Mouse (Mus musculus): Measurements from ENCODE around the gene Gm1113.

Gene Gm1113

GRCm38 (mm10) chr9:35529141-35529540 is 11.1 kb upstream of the Gm1113 start:
- DNase-seq (ENCODE audit: low read depth, low spot score), result no peak

DNA sequence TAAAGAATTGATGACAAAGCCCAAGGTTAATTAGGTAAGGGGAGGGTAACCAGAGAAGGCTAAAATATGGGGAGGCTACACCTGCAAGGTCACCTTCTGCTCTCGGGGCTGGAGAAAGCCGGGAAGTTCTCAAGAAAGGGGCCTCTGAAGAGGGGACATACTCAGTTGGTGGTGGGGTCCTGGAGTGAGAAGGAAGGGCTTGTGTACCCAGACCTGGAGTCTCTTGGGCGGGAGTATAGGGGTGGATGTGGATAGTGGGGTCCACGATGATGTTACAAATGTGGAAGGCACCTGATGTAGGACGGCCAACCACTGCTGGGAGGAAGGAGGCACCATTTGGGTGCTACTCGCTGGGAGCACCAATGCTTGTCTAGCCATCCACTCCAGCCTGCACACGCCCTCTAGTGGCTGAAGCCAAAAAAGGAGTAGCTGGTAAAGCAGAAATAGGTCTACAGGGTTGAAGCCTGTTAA is 5.9 kb upstream of the Gm1113 start:
- DNase-seq (ENCODE audit: low read depth, low spot score), result peak; percentile 64

DNA sequence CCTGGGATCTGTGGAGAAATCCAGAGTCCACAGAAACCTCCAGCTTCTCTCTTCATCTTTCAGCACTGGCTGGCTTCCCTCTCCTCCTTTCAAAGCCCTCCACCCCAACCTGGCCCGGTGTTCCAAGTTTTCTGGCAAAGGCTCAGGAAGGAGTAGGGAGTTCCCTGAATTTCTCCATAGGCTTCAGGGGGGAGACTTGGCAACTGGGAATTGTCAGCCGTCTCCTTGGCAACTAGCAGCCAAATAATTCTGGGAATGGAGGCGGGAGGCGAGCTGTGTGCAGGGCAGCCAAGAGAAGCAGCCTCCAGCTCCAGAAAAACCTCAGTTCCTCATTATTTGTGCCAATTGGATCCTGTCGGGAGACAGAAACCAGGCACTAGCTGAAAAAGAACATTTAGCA is 5.5 kb upstream of the Gm1113 start:
- no peak for DNase-seq (ENCODE audit: low read depth, low spot score)

DNA sequence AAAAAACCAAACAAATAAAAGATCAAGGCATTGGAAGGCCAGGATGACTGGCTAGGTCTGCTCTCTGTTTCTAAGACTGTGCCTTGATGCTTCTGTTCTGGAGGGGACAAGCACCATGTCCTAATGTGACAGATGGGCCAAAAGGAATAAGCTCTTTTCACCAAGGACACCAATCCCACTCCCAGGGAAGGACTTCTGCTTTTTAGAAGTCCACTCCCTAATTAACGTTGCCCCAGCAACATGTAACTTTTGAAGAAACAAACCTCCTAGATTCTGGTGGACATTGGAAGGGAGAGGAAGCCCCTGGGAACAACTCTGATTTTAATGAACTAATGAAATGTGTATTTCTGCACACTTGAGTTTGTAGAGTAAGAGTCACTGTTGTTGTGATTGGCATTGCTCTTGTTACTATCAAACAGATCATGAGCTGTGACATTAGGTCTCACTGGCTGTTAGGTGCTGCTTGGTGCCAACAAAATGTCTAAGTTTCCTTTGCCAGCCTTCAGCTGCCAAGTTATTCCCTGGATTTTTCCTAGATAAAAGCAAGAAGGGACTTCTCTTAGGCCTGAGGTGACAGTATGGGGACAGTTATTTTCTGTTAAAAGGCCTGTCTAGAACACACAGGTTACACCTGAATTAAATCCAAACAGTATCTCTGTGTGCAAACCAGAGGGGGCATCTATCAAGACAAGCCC is 4.9 kb upstream of the Gm1113 start:
- no peak for DNase-seq (ENCODE audit: low read depth, low spot score)

GRCm38 (mm10) chr9:35522241-35522640 is 4.2 kb upstream of the Gm1113 start:
- DNase-seq (ENCODE audit: low read depth, low spot score), result no peak

DNA sequence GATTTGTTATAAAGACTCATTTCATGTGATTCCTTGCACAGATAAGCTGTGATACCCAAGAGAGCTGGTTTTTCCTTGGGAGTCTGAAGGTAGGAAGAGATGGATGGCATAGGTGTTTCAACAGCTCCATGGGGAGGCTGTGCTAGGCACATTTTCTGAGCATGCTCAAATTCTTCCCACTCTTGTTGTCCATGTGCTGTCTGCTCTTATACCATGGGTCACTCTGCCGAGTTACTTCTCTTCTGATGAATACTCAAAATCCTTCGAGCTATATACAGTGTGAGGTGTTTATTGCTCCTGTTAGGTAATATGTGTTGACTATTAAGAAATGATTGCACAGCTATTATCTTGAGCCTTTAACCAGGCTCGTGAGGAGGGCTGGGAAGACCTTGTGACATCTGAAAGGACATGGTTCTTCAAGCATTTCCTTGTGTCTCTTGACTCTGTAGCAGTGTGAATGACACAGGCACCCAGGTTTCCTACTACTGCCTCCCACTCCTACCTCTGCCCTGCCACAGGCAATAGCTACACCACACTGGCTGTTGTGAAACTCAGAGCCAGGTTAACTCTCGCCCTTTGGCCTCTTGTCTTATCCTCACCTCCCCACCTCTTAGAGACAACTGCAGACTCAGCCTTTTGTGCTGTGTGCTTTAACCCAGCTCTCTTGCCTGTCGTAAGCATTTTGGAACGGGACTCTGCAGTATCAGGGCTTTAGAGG is 2.7 kb upstream of the Gm1113 start:
- DNase-seq (ENCODE audit: low read depth, low spot score), result no peak

DNA sequence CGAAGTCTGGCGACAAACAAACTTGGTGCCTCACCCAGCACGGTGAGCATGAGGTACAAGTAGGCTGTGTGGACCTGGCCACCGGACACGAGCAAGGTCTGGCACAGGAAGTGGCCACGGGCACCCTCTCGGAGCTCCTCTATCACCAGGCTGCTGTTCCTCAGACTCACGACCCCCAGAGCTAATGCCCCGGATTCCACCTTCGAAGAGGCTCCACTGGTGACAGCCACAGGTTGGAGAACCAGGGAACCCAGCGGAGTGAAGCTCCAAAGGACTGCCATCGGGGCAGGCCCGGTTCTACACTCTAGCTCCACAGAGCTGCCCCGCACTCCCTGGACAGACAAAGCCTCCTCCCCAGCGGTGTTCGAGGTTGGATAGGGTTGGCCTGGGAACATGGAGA is 1.4 kb downstream of the Gm1113 start:
- no peak for DNase-seq (ENCODE audit: low read depth, low spot score)

DNA sequence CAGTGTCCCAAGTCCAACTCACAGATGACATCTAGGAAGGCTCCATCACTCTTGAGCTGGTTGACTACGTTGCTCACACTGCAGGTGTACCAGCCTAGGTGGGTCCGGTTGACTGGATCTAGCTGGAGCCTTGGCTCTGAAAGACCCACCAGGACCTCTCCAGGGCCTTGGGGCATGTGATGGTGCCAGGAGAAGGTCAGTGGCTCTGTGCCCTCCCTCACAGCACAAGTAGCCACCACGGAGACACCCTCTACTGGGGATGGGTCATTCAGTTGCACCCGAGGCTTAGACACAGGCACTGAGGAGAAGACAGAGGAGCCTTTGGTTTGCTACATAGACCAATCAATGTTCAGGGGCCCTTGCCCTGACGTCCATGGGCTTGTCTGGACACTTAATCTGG is 1.9 kb downstream of the Gm1113 start:
- DNase-seq (ENCODE audit: low read depth, low spot score), result no peak

GRCm38 (mm10) chr9:35513900-35514299 is 4.2 kb downstream of the Gm1113 start:
- no peak for DNase-seq (ENCODE audit: low read depth, low spot score)

- no peak for DNase-seq (ENCODE audit: low read depth, low spot score)
Measured at GRCm38 (mm10) chr9:35508234-35508633, 9.8 kb downstream of the Gm1113 start.

- no peak for DNase-seq (ENCODE audit: low read depth, low spot score)
Measured at GRCm38 (mm10) chr9:35502361-35503000, 15.6 kb downstream of the Gm1113 start.

DNA sequence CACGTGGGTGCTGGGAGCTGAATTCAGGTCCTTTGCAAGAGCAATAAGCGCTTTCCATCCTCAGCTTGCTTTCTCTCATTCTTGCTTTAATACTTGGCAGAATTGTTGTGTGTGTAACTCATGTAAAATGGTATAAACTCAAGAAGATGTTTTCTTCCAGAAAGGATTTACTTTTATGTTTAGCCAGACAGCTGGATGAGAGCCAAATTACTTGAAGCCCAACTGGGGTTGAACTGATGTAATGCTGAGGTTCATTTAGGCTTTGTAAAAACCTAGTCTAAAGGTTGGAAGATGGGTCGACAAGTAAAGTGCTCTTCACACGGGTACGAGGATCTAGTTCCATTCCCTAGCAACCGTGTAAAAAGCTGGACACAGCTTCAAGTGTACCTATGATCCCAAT is 18.1 kb downstream of the Gm1113 start:
- no peak for DNase-seq (ENCODE audit: low read depth, low spot score)

DNA sequence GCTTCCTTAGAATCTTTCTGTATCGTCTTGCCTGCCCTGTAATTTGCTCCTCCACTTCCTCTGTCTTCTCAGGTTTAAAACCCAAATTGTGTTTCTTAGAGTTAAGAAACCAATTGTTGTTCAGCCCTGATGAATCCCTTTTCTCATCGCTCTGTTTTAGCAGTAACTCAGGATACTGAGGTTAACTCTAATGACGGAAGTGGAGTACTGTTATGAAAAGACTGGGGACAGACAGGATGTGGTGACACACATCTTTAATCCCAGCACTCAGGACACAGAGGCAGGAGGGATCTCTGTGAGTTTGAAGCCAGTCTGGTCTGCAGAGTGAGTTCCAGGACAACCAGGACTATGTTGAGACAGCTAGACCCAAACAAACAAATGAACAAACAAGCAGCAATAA is 22.6 kb downstream of the Gm1113 start:
- DNase-seq (ENCODE audit: low read depth, low spot score), result no peak

- DNase-seq (ENCODE audit: low read depth, low spot score), result no peak
Measured at GRCm38 (mm10) chr9:35494937-35495336, 23.1 kb downstream of the Gm1113 start.

DNA sequence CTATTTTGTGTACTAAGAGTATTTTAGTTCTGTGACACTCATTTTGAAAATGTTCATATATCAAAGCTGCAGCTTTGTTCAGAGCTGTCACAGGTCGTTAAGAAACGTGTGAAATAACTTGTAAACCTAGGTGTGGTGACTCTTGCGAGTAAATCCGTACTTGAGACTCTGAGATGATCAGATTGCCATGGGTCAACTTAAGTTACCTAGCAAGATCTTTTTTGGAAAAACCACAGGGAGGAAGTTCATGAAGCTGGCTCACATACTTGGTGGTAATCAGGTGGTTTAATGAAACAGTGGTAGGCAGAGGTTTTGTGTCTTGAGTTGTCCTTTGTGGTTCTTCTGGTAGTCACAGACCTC is 24.4 kb downstream of the Gm1113 start:
- no peak for DNase-seq (ENCODE audit: low read depth, low spot score)

DNA sequence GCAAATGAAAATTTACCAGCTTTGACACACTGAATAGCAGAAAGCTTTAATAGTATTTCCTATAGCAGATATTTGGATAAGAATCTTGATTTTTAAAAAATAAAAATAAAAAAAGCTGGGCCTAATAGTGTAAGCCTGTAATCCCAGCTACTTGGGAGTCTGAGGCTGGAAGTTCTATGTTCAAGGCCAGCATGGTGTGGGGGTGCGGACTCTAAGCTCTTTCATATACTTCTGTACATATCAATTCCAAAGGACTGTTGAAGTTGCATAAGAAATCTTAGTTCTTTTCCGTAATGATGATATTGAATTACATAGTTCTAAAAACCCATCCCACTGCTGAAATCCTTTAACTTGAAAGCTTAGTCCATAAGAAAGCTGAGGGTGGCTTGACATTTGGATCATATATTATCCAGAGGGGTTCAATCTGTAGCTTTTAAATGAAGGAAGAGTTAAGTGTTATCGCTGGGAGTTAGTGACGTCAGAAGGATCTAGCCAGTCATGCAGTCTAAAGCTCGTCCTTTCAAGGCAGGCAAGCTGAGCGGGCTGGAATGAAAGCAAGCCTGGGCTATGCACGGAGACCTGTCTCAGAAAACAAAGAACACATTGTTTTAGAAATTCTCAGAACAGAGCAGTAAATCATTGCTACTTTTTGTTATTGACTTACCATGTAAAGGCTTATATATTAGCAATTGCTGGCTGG is 24.9 kb downstream of the Gm1113 start:
- DNase-seq (ENCODE audit: low read depth, low spot score), result no peak

DNA sequence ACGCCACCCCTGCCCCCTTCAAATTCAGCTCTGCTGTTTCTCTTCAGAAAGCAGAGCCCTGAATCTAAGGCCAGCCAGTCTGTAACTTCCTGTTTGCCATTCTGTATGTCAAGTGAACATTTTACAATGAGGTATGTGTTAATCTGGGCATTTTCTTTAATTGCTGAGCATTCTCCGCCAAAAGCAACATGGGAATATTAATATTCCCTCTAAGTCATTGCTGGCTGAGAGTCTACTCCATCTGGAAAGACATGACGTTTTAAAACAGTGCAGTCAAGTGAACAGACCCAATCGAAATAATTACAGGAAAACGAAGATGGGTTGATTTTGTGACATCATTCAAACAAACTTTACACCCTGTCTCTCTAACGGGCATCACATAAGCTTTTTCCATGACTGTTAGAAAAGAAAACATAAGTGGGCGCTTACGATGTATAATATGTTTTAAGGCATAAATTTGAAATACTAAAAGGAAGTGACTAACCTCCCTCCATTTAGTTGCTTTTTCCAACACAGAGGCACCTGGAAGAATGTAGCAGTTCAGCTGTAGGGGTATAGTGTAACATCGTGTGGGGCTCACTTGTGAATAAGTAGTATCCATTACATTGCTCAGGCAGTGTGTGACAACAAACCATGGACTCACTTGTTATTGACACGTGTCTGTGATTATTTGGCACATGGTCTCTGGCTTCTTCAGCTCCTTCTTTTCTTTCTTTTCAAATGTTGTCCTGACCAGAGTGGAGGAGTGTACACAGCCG is 26.8 kb downstream of the Gm1113 start:
- no peak for DNase-seq (ENCODE audit: low read depth, low spot score)

DNA sequence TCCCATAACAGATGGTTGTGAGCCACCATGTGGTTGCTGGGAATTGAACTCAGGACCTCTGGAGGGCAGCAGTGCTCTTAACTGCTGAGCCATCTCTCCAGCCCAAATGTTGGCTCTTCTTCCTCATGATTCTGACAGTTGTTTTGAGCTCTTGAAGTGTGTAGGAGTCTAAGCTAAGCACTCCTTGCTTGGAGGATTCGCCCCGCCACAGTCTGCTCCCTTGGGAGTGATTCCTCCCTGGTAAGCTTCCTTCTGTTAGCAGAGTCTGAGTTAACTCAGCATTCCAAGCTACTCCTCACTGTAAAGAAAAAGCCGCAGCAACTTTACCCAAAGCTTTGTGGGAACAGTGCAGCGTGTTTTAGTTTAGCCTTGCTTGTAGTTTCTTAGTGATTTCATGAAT is 29.6 kb downstream of the Gm1113 start:
- no peak for DNase-seq (ENCODE audit: low read depth, low spot score)

DNA sequence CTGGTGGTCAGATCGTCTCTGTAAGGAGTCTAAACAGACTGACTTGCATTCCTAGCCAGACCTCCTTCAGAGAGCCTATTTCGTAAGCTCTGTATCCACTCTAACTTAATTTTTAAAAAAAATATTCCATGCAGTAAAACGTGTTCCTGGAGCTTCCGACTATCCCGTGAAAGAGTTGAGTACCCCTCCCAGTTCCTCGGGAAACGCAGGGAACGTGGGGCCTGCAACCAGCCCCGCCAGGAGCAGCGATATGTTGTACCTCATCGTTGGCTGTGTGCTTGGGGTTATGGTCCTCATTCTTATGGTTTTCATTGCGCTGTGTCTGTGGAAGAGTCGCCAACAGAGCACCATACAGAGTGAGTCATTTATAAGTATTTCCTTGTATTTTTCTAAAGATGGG is 31.5 kb downstream of the Gm1113 start:
- DNase-seq (ENCODE audit: low read depth, low spot score), result no peak

GRCm38 (mm10) chr9:35483949-35484348 is 34.1 kb downstream of the Gm1113 start:
- DNase-seq (ENCODE audit: low read depth, low spot score), result no peak

Data from A20 (cell line).